8 mouse cellular contexts compared by ENCODE assay signal in the genomic region with DNA sequence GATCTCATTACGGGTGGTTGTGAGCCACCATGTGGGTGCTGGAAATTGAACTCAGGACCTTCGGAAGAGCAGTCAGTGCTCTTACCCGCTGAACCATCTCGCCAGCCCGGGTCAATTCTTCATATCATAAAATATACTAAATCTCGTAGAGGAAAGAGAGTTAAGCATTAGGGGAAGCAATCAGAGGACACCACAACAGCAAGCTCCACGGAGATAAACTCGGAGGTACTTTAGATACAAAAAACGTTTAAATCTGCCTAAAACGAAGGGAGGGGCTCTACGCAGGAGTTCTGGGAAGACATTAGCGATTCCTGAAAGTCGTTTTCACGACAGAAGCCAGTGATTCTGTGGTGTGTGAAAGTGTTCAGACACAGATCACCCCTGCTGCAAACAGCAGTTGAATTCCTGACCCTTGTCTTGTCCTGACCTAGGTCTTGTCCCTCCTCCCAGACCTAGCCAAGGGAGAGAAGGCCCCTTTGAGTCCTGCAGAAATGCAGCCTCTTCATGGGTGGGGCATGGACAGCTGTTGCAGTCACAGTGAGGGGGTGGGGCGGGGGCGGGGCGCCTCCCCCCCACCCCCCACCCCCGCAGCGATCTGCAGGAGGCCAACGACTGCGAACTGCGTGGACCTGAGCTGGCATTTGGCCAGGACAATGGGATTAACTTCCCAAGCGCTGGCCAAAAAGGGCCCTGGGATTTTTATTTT. TPM values are rescaled to one million over a fixed set of nuclear protein-coding genes. Genes with fewer than 3 reads are reported as not detected.
DNase-seq lines count a peak whose midpoint lies in the region; ATAC-seq and TF ChIP-seq lines count a peak whose summit lies in the region.

No protein-coding gene starts in this region.

- no peaks in the 10 kb centered on the region for H3K36me3 ChIP-seq in ES-Bruce4 (ENCODE audit: control insufficient read depth, insufficient read depth, low read length, poor library complexity, severe bottlenecking)
- H3K36me3 ChIP-seq in heart, embryonic 16.5 days (ENCODE audit: control insufficient read depth, insufficient read depth), result no peaks in the 10 kb centered on the region
- H3K36me3 ChIP-seq in liver, embryonic 12.5 days, result no peaks in the 10 kb centered on the region

- no peak overlapping the region for H3K9ac ChIP-seq in ES-Bruce4 (ENCODE audit: low read depth, poor library complexity, severe bottlenecking)
- no peak overlapping the region for H3K9ac ChIP-seq in heart, embryonic 16.5 days (ENCODE audit: low read length)
- H3K9ac ChIP-seq in liver, embryonic 12.5 days, result no peak overlapping the region

- TF ChIP-seq POLR2A in ES-Bruce4 (IDR thresholded peaks at IDR 0.05; ENCODE audit: insufficient read depth, low read length), result no peak

- peak; percentile 77 for TF ChIP-seq EP300 in ES-Bruce4 (IDR thresholded peaks at IDR 0.05; ENCODE audit: insufficient read depth, low read depth, low read length)

- WGBS in heart, embryonic 16.5 days, result 45% methylated on average over 23 of the region's 23 CpGs
- WGBS in liver, embryonic 12.5 days (ENCODE audit: insufficient replicate concordance), result 27% methylated on average over 23 of the region's 23 CpGs

- peak; percentile 30 for DNase-seq in gastrocnemius, adult 2 months
- no peak for DNase-seq in gastrocnemius, postnatal 10 days
- DNase-seq in frontal cortex, adult 2 months (ENCODE audit: extremely low spot score in 1 of 2, low spot score in 1 of 2), result no peak
- no peak for DNase-seq in left cerebral cortex, postnatal 25 days (ENCODE audit: low spot score in 2 of 2)
- no peak for DNase-seq in spleen, adult 18-20 months

- no peaks in the 10 kb centered on the region for H3K27me3 ChIP-seq in ES-Bruce4 (ENCODE audit: control insufficient read depth, insufficient read depth, low read length, poor library complexity, severe bottlenecking)
- no peaks in the 10 kb centered on the region for H3K27me3 ChIP-seq in heart, embryonic 16.5 days (ENCODE audit: control insufficient read depth, insufficient read depth, low read length)
- peaks cover 55% of the 10 kb centered on the region for H3K27me3 ChIP-seq in liver, embryonic 12.5 days (replicated peaks)

- peaks cover 15% of the 10 kb centered on the region for H3K4me1 ChIP-seq in ES-Bruce4 (ENCODE audit: control insufficient read depth, insufficient read depth, low read length)
- peaks cover 46% of the 10 kb centered on the region for H3K4me1 ChIP-seq in heart, embryonic 16.5 days (ENCODE audit: control insufficient read depth, insufficient read depth, low read length)
- H3K4me1 ChIP-seq in liver, embryonic 12.5 days, result peaks cover 19% of the 10 kb centered on the region

- H3K27ac ChIP-seq in gastrocnemius, adult 2 months, result peak overlapping the region; percentile 51
- H3K27ac ChIP-seq in ES-Bruce4 (ENCODE audit: insufficient read depth, low read length), result 0 out of 2 replicates have a peak overlapping the region, but pooled peaks have one; percentile 47
- H3K27ac ChIP-seq in heart, embryonic 16.5 days (ENCODE audit: low read length), result peak overlapping the region; percentile 3; the same call in 1 of the 2 replicates
- no peak overlapping the region for H3K27ac ChIP-seq in liver, embryonic 12.5 days

- H3K9me3 ChIP-seq in ES-Bruce4 (replicated peaks; ENCODE audit: control insufficient read depth, insufficient read depth, low read length, poor library complexity, severe bottlenecking), result no peaks in the 10 kb centered on the region
- no peaks in the 10 kb centered on the region for H3K9me3 ChIP-seq in heart, embryonic 16.5 days (replicated peaks; ENCODE audit: control insufficient read depth, low read length)
- no peaks in the 10 kb centered on the region for H3K9me3 ChIP-seq in liver, embryonic 12.5 days (replicated peaks)

- TF ChIP-seq CTCF in gastrocnemius, adult 2 months (IDR thresholded peaks at IDR 0.05), result no peak
- TF ChIP-seq CTCF in ES-Bruce4 (IDR thresholded peaks at IDR 0.05; ENCODE audit: low read depth, low read length), result peak; percentile 1

- H3K4me2 ChIP-seq in heart, embryonic 16.5 days (ENCODE audit: low read depth, low read length), result peak overlapping the region; percentile 13; the same call in 1 of the 2 replicates
- peak overlapping the region; percentile 55 for H3K4me2 ChIP-seq in liver, embryonic 12.5 days

- intact Hi-C loops in gastrocnemius, adult 2 months (cut with DNase I), result no loop called here
- intact Hi-C loops in left cerebral cortex, postnatal 25 days (cut with DNase I), result no loop called here

- no peak overlapping the region for H3K4me3 ChIP-seq in gastrocnemius, adult 2 months
- no peak overlapping the region for H3K4me3 ChIP-seq in ES-Bruce4 (ENCODE audit: low read depth, low read length)
- H3K4me3 ChIP-seq in heart, embryonic 16.5 days (ENCODE audit: low read length), result no peak overlapping the region
- H3K4me3 ChIP-seq in liver, embryonic 12.5 days, result no peak overlapping the region

- ATAC-seq in heart, embryonic 16.5 days (replicated peaks; ENCODE audit: extremely low read depth, insufficient read depth, low FRiP score), result no peak
- no peak for ATAC-seq in liver, embryonic 12.5 days

RNA-seq across cellular contexts. Expression of a gene that starts 11.5 kb away (rescaled TPM):
- total RNA-seq in gastrocnemius, adult 2 months (2021), result 100 to 1,000 TPM; 387 to 963 TPM
- 100 to 1,000 TPM; 156 to 181 TPM for total RNA-seq in gastrocnemius, postnatal 10 days (2021)
- 165 and 177 TPM in 2 replicates for polyA plus RNA-seq in ES-Bruce4 (2011; ENCODE audit: insufficient read depth, insufficient read length, low read depth, missing spikeins)
- polyA plus RNA-seq in heart, embryonic 16.5 days (2015; fragmentation: Nextera tagmentation; extraction: Ambion mirVana), result 306 and 316 TPM in 2 replicates
- 44.2 and 45.7 TPM in 2 replicates for polyA plus RNA-seq in liver, embryonic 12.5 days (2016; fragmentation: Nextera tagmentation; extraction: Ambion mirVana)
- polyA plus RNA-seq in frontal cortex, adult 2 months (2012; rRNA removed), result 269 and 275 TPM in 2 replicates
- 100 to 1,000 TPM; 748 to 749 TPM for total RNA-seq in left cerebral cortex, postnatal 25 days (2021)
